Mouse (Mus musculus) layer of hippocampus, adult 9-11 months (tissue): ENCODE data around the gene Setdb1.
A peak's percentile ranks its signal among the peaks of the same experiment; 100 is the strongest.
"Not testable (repeated sequence)": the region's sequence is repeated elsewhere in the genome, so short reads cannot be mapped to it uniquely, and the experiment has no call there.

Source experiments
- DNase-seq: peaks from one replicate; pipeline ENCODE4 v3.0.0; 2022

Gene Setdb1

DNA sequence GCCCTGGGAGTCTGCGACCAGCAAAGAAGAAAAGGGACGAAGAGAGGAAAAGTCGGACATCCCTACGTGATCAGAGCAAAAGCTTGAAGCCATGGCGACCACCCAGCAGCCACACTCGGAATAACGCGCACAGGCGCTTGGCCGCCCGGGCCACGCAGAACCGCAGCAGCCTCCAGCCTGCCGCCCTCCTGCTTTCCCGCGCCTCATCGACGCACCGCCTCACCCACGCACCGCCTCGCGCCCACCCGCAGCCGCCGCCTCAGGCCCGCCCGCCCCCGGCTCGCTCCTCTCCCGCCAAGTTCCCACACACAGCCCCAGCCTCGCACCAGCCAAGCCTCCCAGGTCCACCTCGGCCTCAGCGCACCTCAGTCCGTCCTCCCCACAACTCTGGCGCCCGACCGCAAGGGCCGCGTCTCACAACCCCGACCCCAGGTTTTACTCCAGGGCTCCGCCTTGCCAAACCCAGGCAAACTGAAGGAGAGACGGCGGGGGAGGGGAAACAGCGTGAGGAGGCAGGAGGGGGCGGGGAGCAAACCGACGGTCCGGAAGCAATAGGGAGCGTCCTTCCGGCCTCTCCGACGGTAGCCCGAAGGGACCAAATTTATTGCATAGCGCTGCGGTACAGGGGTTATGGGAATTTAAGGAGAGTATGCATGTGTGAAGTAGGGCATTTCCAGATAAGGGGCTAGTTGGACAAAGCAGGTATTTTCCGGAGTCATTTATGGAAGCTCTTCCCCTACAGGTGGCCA, at the start of gene Setdb1:
Gene Setdb1 (minus strand): TSS at position 502 of the 749 bp plus-strand sequence.
- peak; percentile 92 for DNase-seq

- no peak for DNase-seq
Observed at GRCm38 (mm10) chr3:95402741-95403140, 45.7 kb upstream of the Setdb1 start, which contains the start of gene 4930558C23Rik. Gene 4930558C23Rik (minus strand): TSS chr3:95402841.

DNA sequence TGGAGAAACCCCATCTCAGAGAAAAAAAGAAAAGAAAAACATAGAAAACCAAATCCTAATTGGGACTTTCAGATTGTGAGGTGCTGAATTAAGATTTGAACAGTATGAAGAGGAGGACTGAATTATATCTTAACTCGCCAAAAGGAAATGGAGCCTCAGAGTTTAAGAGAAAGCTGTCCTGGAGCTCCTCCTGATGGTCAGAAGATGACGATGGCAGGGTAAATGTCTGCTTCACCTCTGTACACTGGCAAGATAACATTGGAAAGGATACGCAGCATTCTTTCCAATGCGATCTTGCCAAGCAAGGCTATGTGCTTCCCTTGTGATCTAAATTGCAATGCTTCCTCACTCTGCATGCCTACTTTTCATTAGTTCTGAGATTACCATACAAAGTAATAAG, 37.4 kb upstream of the Setdb1 start:
- no peak for DNase-seq

DNA sequence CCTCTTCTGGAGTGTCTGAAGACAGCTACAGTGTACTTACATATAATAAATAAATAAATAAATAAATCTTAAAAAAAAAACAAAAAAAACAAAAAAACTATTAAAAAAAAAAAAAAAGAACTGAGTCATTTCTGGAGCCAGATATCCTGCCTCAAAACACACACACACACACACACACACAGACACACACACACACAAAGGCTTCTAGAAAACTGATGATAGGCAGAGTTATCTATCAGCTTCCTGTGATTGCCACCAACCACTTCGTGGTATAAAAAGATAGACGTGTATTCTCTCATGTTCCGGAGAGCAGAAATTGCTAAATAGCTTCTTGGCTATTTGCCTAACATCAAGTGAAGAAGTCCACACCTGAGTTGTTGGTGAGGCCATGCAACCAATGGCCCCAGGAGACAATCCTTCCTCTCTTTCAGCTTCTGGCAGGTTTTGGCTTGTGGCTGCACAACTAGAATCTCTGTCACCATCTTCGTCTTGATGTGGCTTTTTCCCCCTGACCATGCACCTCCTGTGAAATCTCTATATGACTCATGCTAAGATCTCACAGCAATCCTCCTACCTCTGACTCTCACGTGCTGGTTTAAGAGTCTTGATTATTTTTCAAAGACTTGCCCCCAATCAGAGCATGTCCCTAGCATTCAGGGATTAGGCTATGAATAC, 28.5 kb upstream of the Setdb1 start:
- DNase-seq = no peak

DNA sequence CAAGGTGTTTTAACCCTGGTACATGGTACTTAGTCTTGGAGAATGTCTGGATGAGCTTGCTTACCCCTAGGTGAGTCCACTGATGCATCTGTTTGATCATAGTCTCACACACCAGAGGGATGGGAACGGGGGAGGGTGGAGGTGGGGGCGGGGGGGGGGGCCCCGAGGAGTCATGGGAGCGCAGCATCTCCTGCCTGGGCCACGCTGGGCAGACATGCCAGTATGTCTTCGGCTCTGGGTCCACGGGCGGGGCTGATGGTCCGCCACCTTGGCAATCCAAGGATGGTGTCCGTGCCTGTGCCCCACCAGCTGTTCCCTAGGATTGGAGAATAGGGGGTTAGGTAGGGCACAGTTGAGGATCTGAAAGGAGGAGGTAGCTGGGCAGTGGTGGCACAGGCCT, 16.2 kb upstream of the Setdb1 start:
- DNase-seq = no peak

- no peak for DNase-seq
Observed at GRCm38 (mm10) chr3:95370101-95370500, 13.1 kb upstream of the Setdb1 start.

GRCm38 (mm10) chr3:95360276-95360675, 3.3 kb upstream of the Setdb1 start:
- DNase-seq = not testable (repeated sequence)

GRCm38 (mm10) chr3:95357746-95358145, 744 bp upstream of the Setdb1 start:
- no peak for DNase-seq

DNA sequence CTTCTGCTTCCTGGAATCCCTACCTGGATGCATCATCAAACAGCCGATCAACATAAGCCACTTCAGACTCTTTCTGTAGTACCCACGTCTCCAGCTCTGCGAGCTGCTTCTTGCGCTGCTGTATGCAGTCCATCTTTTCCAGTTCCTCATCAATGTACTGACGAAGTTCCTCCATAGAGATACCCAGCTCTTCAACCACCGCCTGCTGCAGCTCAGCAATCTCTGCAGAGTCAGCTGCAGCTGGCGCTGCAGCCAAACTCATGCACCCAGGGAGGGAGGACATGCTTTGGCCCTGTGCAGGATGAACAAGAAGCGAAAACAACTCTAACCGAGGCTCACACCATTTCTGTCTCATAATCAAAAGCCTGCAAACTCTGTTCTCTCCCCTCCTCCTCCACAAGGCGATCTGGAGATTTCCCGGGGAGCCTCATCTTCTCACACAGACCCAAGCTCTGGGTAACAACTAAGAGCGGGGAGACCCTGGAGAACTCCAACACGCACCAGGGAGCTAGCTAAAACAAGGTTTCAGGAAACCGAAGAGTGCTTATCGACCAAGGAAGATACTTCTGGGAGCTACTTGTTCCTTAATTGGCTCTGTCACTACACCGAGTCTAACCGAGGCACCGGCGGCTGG, 974 bp downstream of the Setdb1 start:
- DNase-seq = not testable (repeated sequence)

DNA sequence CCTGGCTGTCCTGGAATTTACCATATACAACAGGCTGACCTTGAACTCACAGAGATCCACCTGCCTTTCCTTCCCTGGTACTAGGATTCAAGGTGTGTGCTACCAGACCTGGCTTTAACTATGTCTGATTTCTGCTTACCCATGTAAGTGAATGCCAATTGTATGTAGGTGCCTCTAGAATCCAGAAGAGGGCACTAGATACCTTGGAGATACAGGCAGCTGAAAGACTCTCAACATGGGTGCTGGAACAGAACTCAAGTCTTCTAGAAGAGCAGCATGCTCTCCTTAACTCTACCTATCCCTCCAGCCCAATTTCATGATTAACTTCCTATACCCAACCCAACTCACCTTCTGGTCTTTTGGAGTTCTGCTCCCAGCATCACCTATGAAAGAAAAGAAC, 7.5 kb downstream of the Setdb1 start:
- peak; percentile 18 for DNase-seq

DNA sequence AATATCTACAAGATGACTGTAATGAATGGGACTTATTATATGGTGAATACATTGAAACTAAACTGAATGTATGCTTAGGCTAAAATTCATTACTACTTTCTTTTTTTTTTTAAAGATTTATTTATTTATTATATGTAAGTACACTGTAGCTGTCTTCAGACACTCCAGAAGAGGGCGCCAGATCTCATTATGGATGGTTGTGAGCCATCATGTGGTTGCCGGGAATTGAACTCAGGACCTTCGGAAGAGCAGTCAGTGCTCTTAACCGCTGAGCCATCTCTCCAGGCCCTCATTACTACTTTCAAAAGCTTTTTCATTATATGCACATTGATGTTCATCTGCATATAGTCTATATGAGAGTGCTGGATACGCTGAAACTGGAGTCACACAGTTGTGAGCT, 8.7 kb downstream of the Setdb1 start:
- not testable (repeated sequence) for DNase-seq

DNA sequence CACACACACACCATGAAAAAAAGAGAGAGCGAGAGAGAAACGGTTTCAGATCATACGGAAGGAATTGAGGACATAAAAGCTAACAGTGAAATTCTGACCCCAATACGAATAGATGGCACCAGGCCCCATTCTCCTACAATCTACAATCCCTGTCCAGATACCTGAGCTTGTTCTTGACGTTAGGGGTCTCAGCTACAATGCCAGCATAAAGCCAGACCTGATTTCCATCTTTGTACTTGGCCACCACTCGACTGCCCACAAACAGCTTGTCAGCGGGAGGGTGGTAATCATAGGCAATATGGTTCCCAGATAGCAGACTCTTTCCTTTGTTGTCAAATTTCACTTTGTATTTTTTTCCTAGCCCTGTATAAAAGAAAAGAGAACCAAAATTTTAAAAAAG, 10.5 kb downstream of the Setdb1 start:
- no peak for DNase-seq

- not testable (repeated sequence) for DNase-seq
Observed at GRCm38 (mm10) chr3:95343356-95344000, 13.5 kb downstream of the Setdb1 start.

- no peak for DNase-seq
Observed at GRCm38 (mm10) chr3:95338251-95338650, 18.8 kb downstream of the Setdb1 start.

- DNase-seq = no peak
Observed at GRCm38 (mm10) chr3:95337345-95337744, 19.7 kb downstream of the Setdb1 start.

GRCm38 (mm10) chr3:95331528-95331927, 25.5 kb downstream of the Setdb1 start:
- DNase-seq = no peak

DNA sequence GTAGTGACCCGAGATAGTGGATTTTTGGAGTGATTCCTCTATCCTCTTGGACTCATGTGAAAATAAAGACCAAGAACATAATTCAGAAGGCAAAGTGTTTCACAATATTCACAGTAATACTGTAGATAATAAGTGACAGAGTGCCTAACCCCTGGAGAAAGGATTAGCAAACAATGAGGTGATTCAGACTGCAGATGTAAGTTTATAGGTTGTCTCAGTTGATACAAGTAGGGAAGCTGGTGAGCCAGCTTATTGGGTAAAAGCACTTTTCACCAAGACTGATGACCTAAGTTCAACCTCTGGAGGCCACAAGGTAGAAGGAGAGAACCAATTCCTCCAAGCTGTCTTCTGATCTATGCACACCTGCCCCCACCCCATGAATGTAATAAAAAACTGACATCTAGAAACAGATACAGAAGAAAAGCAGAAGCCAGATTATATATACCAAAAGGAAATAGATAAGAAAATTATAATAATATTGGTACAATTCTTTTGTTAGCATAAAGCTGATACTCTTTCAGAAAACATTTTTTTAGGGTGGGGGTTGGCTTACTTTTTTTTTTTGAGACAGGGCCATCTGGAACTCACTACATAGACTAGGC, 28.1 kb downstream of the Setdb1 start:
- no peak for DNase-seq

DNA sequence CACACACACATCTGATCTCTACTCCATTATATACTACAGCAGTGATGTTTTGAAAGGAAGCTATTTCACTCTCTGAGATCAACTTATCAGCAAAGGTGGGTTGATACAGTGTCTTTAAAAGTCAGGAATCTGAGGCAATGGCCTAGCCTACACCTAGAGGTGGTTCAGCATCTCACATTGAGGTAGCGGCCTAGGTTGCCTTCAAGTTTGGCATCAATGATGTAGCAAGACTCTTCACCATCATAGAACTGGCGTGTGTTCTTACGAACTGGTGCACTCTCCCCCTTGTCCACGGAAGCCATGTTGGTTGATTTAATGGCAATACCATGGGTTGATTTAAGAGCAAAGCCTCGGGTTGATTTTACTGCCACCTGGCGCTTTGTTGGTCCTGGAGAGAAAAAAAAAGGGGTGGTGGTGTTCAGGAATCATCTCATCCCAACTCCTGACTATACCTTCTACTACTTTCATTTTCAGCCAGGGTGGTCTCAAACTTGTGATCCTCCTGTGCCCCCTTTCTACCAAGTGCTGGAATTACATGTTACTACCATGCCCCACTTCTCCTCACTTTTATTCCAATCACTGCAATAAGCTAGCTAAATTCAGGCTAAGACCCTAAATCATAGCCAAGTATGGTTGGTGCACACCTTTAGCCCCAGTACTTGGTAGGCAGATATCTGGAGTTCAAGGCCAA, 32.4 kb downstream of the Setdb1 start:
- DNase-seq = no peak

- DNase-seq = no peak
Observed at GRCm38 (mm10) chr3:95323429-95323828, 33.6 kb downstream of the Setdb1 start.

DNA sequence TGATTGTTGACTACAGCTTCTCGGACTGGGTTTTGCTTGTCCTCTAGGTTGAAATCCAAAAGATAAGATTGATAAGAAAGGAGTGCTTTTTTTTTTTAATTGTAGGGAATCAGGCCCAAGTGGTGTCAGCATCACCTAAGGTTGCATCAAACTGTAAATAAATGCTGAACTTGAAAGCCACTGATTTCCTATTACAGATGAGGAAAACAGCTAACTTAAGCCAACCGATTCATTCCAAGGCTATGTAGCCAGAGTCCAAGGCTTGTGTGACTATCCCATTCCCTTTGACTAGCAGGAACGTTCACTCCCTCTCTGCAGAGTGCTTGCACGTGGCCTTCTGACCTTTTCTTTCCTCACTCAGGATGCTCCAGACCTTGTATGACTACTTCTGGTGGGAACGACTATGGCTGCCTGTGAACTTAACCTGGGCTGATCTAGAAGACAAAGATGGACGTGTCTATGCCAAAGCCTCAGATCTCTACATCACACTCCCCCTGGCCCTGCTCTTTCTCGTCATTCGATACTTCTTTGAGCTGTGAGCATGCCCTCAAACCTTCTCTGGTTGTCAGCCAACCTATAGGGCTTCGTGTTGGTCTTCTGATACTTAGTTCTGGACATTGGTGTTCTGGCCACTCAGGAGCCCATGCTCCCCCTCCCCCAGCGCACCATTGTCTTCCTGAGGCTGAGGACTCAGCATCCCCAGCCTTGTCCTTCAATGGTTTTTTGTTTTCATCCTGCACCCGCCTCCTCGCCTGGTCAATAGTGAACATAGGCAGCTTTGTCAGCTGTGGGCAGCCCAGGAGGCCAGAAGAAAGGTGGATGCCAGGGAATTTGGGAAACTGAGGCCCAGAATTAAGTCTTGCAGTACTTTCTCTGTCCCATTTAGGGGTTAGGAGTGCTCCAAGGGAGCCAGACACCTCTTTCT, 37.0 kb downstream of the Setdb1 start:
- peak; percentile 67 for DNase-seq

- DNase-seq = no peak
Observed at GRCm38 (mm10) chr3:95319110-95319509, 37.9 kb downstream of the Setdb1 start.
